Mouse (Mus musculus) testis, adult 2 months (tissue): ENCODE results near the gene Smtnl1. TPM values are rescaled to one million over a fixed set of nuclear protein-coding genes. Genes with fewer than 3 reads are reported as not detected.
A peak's percentile ranks its signal among the peaks of the same experiment; 100 is the strongest.

Experiments
- H3K27ac ChIP-seq: fragments of 200-500 bp; 2 replicates; pipeline ENCODE4 v1.5.1; 2012; ENCODE audit warnings: low read depth, low read length; ENCODE audit not compliant: control insufficient read depth, insufficient read depth
- H3K27me3 ChIP-seq: fragments of 200-500 bp; 2 replicates; pipeline ENCODE4 v1.6.1; 2012; ENCODE audit warnings: mild to moderate bottlenecking, low read length, moderate library complexity; ENCODE audit not compliant: control insufficient read depth, insufficient read depth
- H3K36me3 ChIP-seq: fragments of 200-500 bp; 2 replicates; pipeline ENCODE4 v1.6.1; 2012; ENCODE audit warnings: mild to moderate bottlenecking, low read length; ENCODE audit not compliant: control insufficient read depth, insufficient read depth
- H3K4me1 ChIP-seq: fragments of 200-500 bp; 2 replicates; pipeline ENCODE4 v1.6.1; 2012; ENCODE audit warnings: low read length; ENCODE audit not compliant: control insufficient read depth, insufficient read depth
- H3K4me3 ChIP-seq: fragments of 200-500 bp; 2 replicates; pipeline ENCODE4 v1.5.1; 2012; ENCODE audit warnings: low read depth, mild to moderate bottlenecking, low read length, moderate library complexity, mixed read lengths; ENCODE audit not compliant: control insufficient read depth
- CTCF ChIP-seq: fragments of 200-500 bp; IDR thresholded peaks from 2 replicates; pipeline ENCODE4 v1.5.1; 2012; ENCODE audit warnings: low read depth, mild to moderate bottlenecking, inconsistent platforms, low read length, moderate library complexity; ENCODE audit not compliant: control insufficient read depth, insufficient read depth, insufficient replicate concordance
- POLR2A ChIP-seq: fragments of 200-500 bp; IDR thresholded peaks from 2 replicates; pipeline ENCODE4 v1.6.1; 2012; ENCODE audit warnings: low read depth, mild to moderate bottlenecking, inconsistent platforms, low read length, moderate library complexity; ENCODE audit not compliant: control insufficient read depth
- polyA plus RNA-seq: library from polyadenylated mRNA; depleted of rRNA; stranded (reverse); fragments of >200 nt; gene quantifications from 2 replicates; pipeline ENCODE4 v1.2.3, GENCODE M21; 2012

Smtnl1 gene
- polyA plus RNA-seq, 1 experiment: 3.4 TPM

GRCm38 (mm10) chr2:84841905-84842304 is 19.5 kb upstream of the Smtnl1 start:
- no peak overlapping the region for H3K4me3 ChIP-seq

GRCm38 (mm10) chr2:84840748-84841563 is 18.5 kb upstream of the Smtnl1 start:
- H3K4me1 ChIP-seq: peaks cover 16% of the 10 kb centered on the region
- H3K27ac ChIP-seq: no peak overlapping the region

More at GRCm38 (mm10) chr2:84841905-84842304, 19.5 kb upstream of the Smtnl1 start:
- no peaks in the 10 kb centered on the region for H3K36me3 ChIP-seq
- H3K27me3 ChIP-seq: no peaks in the 10 kb centered on the region
- no peak for TF ChIP-seq POLR2A
- TF ChIP-seq CTCF: no peak
- peaks cover 16% of the 10 kb centered on the region for H3K4me1 ChIP-seq
- no peak overlapping the region for H3K27ac ChIP-seq

GRCm38 (mm10) chr2:84840016-84840747 is 17.7 kb upstream of the Smtnl1 start:
- no peak overlapping the region for H3K27ac ChIP-seq
- TF ChIP-seq POLR2A (no peak), CTCF (no peak)
- H3K36me3 ChIP-seq: no peaks in the 10 kb centered on the region
- H3K27me3 ChIP-seq: no peaks in the 10 kb centered on the region
- H3K4me1 ChIP-seq: peaks cover 16% of the 10 kb centered on the region
- peak overlapping the region; percentile 76 for H3K4me3 ChIP-seq

More at GRCm38 (mm10) chr2:84840748-84841563, 18.5 kb upstream of the Smtnl1 start:
- H3K4me3 ChIP-seq: peak overlapping the region; percentile 76
- H3K27me3 ChIP-seq: no peaks in the 10 kb centered on the region
- TF ChIP-seq CTCF (no peak), POLR2A (no peak)
- no peaks in the 10 kb centered on the region for H3K36me3 ChIP-seq

GRCm38 (mm10) chr2:84838993-84839980 is 16.8 kb upstream of the Smtnl1 start:
- Histone ChIP-seq H3K4me3 (peak overlapping the region; percentile 76), H3K4me1 (peaks cover 16% of the 10 kb centered on the region), H3K27me3 (no peaks in the 10 kb centered on the region), H3K27ac (no peak overlapping the region), H3K36me3 (no peaks in the 10 kb centered on the region)
- TF ChIP-seq CTCF (no peak), POLR2A (no peak)

- Histone ChIP-seq H3K27me3 (no peaks in the 10 kb centered on the region), H3K4me3 (peak within 1 kb of the TSS; percentile 33), H3K4me1 (peaks cover 16% of the 10 kb centered on the region), H3K27ac (no peak within 1 kb of the TSS), H3K36me3 (no peaks in the 10 kb centered on the region)
- TF ChIP-seq POLR2A (no peak), CTCF (no peak)
These were observed 16.1 kb upstream of the Smtnl1 start, which contains the start of gene Slc43a1 for GRCm38 (mm10) chr2:84838593-84838949. TSS of gene Slc43a1 (plus strand) at chr2:84838850.

GRCm38 (mm10) chr2:84837817-84838592 is 15.6 kb upstream of the Smtnl1 start:
- H3K4me3 ChIP-seq: no peak overlapping the region
- no peaks in the 10 kb centered on the region for H3K27me3 ChIP-seq
- peaks cover 16% of the 10 kb centered on the region for H3K4me1 ChIP-seq
- no peak overlapping the region for H3K27ac ChIP-seq
- TF ChIP-seq CTCF: no peak
- TF ChIP-seq POLR2A: no peak
- H3K36me3 ChIP-seq: no peaks in the 10 kb centered on the region
